Mouse (Mus musculus) gastrocnemius, postnatal 25 days (tissue): ENCODE measurements at regions not wholly inside any gene's neighbourhood (a gene's known extent, or its start where the extent isn't known, plus 50 kb on each side); places are given as distances from the start of the nearest gene placed in this dataset.
A peak's percentile ranks its signal among the peaks of the same experiment; 100 is the strongest.

Experiments used
- DNase-seq: peaks from one replicate; pipeline ENCODE4 v3.0.0; 2022

DNA sequence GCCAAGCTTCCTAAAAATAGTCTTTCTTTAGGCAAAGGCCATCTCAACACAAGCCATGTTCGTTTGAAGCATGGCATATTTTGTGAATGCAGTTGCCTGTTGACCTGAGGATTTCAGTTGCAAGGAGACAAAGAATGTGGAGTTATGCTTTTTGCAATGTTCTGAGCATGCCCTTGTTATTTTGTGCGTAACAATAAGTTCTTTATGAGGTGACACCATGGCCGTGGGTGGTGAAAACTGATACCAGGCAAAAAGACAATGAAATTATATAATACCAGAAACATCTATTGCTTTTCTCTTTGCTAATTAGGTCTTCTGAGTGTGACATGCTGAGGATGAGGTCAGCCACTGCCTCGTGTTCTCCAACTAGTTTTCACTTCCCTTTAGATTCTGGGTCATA is 236.4 kb downstream of the Ttc32 start:
- DNase-seq = no peak

DNA sequence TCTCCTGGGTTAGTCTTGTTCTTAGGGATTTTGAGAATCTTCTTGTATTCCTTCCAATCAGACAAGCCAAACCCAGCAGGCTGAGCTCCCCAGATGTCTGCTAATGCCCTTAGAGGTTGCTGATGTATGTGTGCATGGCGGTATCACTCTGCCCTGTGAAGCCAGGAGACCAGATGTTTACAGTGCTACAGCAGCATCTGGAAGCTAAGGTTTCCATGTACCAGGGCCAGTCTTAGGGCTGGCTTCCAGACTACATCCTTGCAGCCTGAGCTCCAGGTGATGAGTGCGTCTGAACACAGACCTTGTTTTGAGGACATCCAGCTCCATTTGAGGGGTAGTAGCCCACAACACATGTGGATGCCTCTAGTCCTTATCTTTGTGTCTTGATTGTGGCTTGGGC is 241.7 kb downstream of the Ttc32 start:
- no peak for DNase-seq

DNA sequence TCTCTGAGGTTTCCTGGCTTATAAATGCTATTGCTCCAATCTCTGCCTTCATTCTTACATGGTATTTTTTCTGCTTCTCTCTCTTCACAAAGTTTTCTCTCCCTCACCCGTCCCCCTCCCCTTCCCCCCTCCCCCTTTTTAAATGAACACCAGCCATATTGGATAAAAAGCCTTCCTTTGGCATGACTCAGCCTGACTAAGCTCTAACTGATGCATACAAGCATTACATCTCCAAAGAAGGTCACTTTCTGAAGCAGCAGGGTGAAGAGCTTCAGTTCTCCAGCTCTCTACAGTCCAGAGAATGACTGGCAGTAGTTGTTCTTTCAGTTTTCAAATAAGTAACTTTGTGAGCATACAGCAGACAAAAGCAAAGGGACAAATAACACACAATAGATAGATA is 244.4 kb downstream of the Ttc32 start:
- no peak for DNase-seq

DNA sequence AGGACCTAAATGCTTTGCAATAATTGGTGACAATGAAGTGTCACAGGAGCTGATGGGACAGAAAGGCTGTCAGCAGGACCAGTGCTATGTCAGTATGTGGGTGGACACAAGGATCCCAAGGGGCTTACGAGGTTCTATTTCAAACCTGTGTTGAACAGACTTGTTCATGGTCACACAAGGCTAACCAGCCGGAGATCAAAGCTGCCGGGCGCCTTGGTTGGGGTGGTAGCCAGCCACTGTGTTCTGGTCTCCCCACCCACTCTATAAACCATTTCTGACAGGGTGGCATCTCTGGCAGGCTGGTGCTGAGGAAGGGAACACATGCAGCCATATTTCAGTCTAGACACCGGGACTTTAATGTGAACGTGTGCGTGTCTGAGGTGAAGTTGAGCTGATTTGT is 245.9 kb downstream of the Ttc32 start:
- no peak for DNase-seq

DNA sequence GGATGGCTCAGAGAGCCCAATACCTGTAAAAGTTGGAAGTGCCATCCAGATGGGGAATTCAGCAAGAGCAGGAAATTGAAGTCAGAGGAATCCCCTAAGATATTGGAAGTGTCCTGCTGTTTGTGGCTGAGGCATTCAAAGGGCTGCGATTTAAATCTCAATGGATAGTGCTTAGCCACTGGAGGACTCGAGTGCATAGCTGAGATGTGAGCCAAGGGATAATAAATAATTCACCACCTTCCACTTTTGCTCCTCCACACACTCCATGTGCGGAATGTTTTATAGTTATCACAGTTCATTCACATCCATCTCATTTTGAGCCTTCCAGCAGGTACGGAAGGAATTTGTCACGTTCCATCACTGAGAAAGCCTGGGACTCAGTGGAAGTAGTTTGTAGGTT is 248.9 kb downstream of the Ttc32 start:
- no peak for DNase-seq

DNA sequence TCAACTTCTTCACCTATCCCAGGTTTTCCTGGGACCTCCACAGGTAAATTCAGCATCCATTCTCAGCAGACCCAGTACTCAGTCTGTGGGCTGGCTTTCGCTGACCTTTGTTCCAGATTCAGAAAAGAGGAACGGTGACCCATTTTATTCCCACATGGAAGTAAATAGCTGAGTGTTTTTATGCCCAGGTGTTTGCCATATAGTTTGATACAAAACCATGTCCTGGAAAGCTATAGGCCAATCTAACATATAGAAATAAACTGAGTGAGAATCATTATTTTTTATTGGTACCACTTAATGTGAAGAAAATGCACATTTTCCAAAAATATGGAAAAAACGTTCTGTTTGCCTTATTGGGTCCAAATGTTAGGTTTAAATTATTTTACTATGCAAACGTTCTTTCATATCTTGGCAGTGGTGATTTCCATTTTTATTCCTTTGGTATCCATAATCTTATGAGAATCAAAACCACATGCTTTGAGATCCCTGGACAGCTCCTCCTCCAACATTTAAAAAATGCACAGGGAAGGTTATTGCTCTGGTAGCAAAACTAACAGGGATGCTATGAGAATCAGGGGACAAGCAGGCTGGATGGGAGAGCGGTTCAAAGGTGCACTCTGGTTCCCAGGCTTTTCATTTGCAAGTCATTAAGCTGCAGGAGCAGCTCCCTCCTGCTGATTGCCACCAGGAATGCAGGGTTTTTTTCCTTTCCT is 250.3 kb downstream of the Ttc32 start:
- DNase-seq = no peak

DNA sequence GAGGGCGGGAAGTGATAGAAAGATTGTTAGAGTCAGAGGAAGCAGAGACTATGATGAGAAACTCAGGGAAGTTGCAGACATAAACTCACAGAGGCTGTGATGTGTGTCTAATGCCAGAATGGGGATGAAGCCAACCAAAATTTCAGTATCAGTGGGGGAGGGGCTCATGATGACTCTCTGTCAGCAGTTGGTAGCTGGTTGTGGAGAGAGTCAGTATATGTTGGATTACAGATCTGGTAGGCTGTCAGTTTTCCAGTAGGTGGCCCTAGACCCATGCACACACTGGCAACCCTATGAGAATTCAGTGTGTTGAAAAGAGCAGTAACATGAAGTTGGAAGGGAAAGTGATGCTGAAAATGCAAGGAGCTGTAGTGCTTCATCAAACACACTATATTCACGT is 257.5 kb downstream of the Ttc32 start:
- DNase-seq = no peak

DNA sequence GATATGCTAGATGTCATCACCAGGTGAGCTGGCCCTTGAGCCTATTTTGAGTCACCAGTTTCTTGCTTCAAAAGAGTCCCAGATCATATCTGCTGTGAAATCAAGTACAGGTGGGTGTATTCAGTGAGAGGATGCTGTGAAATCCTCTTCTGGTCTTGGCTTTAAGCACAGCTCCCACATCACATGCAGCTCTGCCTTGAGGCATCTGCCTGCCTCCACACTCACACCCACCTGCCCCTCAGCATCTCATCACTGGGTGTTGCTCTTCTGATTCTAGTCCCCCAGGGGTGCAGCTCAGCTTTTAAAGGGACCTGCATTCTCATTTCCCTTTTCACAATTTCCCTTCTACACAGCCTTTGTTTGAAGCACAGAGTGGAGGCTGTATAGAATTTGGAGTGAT is 262.9 kb downstream of the Ttc32 start:
- DNase-seq = no peak

DNA sequence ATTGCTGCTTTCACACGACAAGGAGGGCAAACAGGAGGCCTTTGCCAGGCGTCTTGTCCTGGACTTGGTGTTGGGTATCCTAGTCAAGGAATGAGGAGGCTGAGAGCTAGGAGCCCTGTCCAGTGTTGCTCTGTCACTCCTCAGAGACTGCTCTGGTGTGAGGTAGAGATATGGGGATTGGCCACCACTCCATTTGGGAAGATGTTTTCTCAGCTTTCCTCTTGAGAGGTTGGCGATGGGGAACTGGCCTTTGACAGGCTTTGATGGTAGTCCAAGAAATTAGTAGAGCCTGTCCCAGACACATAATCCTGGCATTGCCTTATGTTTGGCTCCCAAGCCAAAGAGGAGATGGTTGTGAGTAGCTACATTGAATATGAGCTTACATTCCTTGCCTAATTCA is 265.4 kb downstream of the Ttc32 start:
- DNase-seq = no peak

DNA sequence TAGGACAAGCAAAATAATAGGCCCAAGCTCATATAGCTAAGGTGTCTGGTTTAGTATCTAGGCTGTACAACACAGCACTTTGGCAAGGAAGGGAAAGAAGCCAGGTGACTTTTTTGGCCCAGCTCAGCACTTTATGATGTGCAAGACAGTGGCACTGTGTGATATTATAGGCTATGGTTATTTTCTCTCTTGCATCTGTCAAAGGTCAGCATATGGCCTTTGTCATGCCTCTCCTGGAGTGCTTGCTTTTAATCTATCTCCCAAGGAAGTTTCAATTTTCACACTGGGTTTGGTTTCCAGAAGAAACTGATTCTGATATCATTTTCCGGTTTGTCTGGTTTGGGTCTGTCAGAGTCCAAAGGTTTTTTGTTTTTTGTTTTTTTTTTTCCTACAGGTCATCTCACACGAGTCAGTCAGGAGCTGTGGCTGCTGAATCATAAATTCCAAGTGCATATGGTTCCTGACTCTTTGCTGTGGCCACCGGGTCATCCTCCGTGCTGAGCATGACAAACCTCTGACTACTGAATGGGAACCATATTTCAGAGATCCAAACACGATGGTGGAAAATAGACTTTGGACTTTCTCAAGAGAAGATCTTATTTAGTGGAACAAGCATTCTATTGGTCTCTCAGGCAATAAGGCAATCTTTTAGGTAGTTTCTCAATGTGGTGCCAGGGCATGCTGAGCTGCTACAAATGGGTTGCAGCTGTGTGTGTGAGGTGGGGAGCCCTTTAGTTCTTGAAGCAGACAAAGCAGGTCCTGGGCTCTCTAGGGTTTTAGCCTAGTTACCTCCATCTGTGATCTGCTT is 269.3 kb downstream of the Ttc32 start:
- DNase-seq = no peak

DNA sequence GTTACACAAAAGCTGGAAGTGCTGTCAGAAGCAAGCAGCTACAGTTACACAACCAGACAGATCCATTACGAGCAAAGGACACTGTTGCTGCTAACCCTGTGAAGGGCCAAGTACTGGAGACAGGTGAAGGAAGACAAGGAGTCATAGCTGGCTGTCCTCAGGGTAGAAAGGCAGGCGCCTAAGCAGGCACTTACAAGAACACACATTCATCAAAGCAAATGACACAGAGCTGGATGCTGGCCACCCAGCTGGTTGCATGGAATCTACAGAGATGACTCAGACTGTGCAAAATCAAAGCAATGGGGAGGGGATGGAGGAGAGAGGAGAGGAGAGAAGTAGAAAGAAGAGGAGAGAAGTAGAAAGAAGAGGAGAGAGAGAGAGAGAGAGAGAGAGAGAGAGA is 265.8 kb upstream of the Osr1 start:
- DNase-seq = peak; percentile 29

DNA sequence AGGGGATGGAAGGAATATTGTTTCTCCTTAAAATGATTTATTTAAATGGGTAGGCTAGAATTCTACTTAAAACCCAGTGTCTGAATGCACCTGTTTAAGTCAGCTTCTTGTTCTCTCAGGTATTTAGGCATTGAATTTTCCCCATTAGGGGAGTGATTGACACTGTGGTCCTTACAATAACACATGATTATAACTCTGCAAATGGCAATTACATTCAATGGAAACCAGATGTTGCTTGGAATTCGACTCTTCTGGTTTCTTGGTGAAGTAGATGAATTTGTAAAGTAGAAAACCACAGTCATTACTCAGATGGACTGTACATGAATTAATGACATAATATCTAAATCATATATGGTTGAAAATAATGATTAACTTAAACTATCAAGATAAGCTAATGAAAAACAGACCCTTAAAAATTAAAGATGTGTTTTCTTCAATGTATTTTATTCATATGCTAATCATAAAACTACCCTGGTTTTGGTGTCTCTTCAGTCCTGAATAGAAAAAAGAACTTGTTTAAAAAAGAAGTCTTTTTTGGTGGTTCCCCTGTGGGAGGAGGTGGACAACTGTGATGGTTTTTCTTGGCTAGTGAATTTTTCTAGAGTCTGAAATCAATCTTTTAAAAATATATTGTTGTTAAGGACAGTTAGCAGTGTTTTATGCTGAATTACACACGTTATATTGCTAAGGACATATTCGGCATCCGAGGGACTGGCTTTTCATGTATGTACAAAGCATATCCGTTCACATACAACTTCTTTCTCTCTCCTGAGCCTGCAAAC is 231.8 kb upstream of the Osr1 start:
- DNase-seq = no peak

DNA sequence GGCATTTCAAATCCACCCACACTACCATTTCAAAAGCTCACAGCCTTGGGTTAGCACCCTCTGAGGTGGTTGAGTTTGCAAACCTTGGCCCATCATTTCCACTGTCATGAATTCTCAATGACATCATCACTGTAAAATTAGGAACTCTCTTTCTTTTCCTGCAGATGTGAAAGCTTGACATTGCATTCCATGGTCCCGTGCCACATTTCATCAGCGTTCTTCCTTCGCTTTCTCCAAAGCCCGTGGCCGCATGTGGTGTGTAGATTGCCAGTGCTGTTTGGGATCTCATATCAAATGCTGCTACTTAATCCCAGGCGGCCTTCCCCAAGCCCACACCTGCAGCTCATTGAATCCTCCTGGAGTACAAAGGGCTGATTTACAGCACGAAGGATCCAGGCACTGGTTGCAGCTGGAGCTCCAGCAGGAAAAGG is 231.1 kb upstream of the Osr1 start:
- peak; percentile 19 for DNase-seq

DNA sequence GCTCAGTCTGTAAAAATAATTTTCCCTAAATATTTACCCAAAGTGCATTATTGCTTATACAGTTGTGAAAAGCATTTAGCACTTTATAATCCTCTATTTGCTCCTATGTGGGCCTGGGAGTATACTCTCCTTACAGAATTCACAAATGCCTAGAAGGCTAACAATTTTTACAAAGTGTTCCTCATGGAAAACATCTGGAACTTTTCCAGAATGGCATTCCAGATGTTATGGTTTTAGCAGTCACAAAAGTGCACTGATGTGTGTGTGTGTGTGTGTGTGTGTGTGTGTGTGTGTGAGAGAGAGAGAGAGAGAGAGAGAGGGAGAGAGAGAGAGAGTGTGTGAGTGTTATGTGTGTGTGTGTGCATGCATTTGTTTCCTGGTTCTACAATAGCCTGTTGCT is 229.1 kb upstream of the Osr1 start:
- no peak for DNase-seq

DNA sequence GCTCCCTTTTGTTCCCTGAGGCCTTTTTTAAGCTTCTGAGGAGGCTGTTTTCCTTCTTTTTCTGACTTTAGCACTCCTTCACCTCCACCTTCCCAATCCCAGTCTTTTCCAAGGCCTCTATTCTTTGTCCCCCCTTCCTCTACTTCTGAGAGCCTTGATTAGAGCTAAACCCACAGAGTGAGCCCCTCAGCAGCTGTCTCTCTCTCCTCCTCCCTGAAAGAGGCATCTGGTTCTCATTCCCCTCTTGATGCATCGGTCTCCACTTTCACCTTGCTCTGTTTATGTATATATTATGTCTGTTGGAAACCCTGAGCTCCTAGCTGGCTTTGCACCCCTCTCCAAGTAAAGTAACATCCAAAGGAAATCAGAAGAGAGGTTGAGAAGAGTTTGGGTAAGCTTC is 224.6 kb upstream of the Osr1 start:
- DNase-seq = no peak

DNA sequence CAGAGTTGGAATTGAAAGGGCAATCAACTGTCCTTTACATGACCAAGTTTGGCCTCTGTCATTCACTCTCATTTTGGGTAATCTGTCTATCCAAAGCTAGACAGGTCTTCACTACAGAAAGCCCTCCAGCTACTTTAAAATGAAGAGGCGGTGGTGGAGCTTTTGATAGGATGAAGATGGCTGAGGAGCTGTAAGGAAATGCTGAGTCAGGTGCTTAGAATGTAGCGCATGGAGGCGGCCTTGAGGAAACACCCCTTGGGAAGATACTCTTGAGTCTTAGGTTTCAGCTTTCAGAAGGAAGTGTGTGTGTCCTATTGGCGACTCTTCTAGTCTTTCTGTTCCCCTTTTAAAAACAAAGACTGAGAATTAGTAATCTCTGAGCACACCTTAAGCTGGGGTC is 214.4 kb upstream of the Osr1 start:
- DNase-seq = no peak

DNA sequence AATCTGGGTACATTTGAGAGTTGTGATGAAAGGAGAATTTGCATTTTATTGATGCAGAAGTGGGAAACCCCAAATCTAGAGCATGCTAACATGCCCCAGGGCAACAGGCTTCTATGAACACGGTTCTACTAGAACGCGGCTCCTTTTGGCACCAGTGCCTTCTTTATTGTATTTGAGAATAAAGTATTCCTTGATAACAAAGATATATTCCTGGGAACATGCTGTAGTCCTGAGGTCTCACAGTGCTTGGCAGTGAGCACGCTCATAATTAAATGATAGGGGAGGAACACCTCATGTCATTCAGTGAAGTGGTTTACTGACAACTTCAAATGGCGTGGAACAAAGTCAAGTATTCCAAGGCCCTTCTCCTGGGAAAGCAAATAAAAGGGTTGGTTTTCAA is 212.1 kb upstream of the Osr1 start:
- DNase-seq = no peak

DNA sequence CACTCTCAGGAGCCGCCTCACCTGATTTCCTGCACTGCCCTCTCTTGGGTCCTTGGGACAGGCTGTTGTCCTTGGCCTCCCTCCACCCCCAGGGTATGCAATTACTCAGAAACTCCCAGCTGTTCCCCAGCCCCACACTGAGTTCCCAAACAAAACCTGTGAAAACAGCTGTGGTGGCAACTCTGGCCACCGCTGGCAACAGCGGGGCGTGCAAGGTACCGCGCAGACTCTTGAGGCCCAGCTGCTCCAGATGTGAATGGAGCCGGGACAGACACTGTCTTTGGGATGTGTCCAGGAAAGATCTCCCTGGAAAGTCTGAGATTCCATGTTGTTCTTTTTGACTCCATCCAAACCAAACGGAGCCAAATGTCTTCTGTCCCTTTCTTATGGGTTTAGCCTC is 211.0 kb upstream of the Osr1 start:
- peak; percentile 12 for DNase-seq

DNA sequence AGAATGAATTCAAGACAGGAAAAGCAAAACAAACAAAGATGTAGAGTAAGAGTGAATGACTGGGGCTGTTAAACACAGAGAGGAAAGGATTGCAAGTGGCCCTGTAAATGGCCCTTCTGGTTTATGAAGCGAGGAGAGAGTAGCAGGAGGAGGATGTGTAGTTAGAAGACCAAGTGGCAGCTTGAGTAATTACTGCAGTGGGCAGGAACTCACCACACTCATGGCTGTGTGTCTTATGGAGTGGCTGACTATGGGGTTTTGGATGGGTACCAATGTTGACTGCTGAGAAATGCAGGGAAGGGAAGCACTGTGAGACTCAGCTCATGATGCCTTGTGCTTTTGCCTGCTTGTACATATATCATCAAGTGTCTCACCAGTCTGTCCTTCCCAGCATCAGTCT is 204.0 kb upstream of the Osr1 start:
- DNase-seq = no peak

DNA sequence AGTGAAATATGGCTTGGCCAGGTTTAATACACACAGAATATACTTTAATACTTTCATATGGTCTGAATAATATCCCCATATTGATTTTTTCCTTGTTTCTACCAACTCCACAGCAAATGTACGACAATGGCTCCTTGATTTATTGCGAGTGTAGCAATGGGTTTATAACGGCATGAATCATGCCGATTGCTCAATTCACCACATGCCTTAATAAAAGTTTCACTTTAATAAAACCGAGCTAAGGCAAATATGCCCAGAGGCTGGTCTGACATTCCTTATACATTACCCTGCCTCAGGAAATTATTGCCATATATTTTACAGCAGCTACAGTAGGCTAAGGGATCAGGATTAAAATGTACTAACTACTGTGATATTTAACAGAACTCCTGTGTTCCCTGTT is 201.2 kb upstream of the Osr1 start:
- DNase-seq = no peak

DNA sequence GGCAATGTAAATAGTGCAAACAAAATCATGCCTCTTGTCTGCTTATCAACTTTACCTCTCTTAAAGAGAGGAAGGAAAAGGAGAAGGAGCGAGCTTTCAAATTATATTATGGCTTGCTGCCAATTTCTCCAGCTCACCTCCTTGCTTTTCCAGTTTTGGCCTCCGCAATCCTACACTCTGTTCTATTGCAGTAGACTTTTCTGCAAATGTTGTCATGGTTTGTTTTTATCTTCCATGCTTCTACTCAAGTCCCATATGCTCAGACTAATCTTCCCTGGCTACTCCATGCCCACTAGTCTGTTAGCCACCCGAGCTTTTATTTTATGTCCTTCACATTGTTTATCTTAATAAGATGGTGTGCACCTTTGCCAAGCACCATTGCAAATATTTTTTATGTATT is 168.0 kb upstream of the Osr1 start:
- no peak for DNase-seq

DNA sequence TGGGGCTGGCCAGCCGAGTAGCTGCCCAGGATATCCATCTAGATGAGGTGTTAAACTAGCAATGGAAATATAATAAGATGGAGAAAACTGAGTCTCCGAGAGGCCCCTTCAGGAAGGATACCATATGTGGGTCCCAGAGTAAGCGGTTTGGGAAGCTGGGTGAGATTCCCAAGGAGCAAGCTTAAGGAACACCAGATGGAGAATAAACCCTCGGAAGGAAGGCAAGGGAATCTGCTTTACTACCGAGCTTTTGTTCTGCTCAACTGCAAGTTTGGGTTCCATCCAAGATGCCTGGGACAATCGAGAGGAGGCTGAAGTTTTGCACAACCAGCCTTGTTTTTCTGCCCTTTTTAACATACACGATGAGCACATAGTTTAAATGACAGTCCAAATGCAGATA is 164.9 kb upstream of the Osr1 start:
- DNase-seq = no peak

DNA sequence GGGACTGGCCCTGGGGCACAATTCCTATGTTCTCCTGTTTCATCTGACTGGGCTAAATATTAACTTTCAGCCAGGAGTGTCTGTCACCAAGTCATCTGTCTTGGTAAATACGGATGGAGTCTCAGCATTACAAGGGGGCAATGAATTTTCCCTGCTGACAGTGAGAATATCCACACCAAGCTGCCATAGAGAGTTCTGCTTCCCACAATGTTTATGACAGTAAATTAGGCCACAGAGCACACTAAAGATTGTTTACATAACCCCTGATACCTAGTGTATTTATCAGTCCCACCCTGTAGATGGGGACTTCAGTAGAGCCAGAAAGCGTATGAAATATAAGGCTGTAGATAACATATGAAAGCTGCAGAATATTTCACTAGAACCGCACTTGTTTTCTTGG is 150.6 kb upstream of the Osr1 start:
- DNase-seq = no peak
